Mouse (Mus musculus) liver, embryonic 16.5 days (tissue): ENCODE results near the gene Cyp27b1. TPM values are rescaled to one million over a fixed set of nuclear protein-coding genes. Genes with fewer than 3 reads are reported as not detected.

Experiments used
- ATAC-seq: fragments of 200-750 bp; cut with Nextera tagmentation; 2 replicates; pipeline ENCODE4 v1.8.0; 2017; ENCODE audit warnings: low read depth, mild to moderate bottlenecking, moderate number of reproducible peaks, moderate library complexity
- H3K27ac ChIP-seq: fragments of 300-500 bp; sonication (generic); 2 replicates; pipeline ENCODE4 v1.5.1; 2014; ENCODE audit warnings: mild to moderate bottlenecking, low read length
- H3K27me3 ChIP-seq: fragments of 300-500 bp; sonication (generic); 2 replicates; pipeline ENCODE4 v1.6.1; 2014; ENCODE audit warnings: low read depth, low read length, mixed read lengths; ENCODE audit not compliant: control insufficient read depth, insufficient read depth
- H3K36me3 ChIP-seq: fragments of 300-500 bp; sonication (generic); 2 replicates; pipeline ENCODE4 v1.6.1; 2014; ENCODE audit warnings: mild to moderate bottlenecking; ENCODE audit not compliant: control insufficient read depth, insufficient read depth
- H3K4me1 ChIP-seq: fragments of 300-500 bp; sonication (generic); 2 replicates; pipeline ENCODE4 v1.6.1; 2014; ENCODE audit warnings: low read depth, low read length, mixed read lengths; ENCODE audit not compliant: control insufficient read depth
- H3K4me2 ChIP-seq: fragments of 300-500 bp; sonication (generic); 2 replicates; pipeline ENCODE4 v1.6.1; 2014; ENCODE audit warnings: low read depth, low read length, mixed read lengths
- H3K4me3 ChIP-seq: fragments of 300-500 bp; sonication (generic); 2 replicates; pipeline ENCODE4 v1.5.1; 2014; ENCODE audit warnings: low read depth, mild to moderate bottlenecking, low read length
- H3K9ac ChIP-seq: fragments of 300-500 bp; sonication (generic); 2 replicates; pipeline ENCODE4 v1.6.1; 2014; ENCODE audit warnings: low read depth, low read length
- H3K9me3 ChIP-seq: fragments of 300-500 bp; sonication (generic); replicated peaks from 2 replicates; pipeline ENCODE4 v1.6.1; 2016; ENCODE audit warnings: low read length; ENCODE audit not compliant: control insufficient read depth
- WGBS: fragments of 180-500 bp; shearing (Covaris S2); extraction: QIAGEN DNeasy Blood & Tissue Kit; methylation state at CpG from one replicate; pipeline ENCODE4 v1.1.7; 2014; ENCODE audit not compliant: insufficient replicate concordance; 5-methylcytosine and 5-hydroxymethylcytosine counted together
- microRNA counts: library from miRNA; unstranded; fragments of <30 nt; microRNA quantifications from one replicate; lab custom pipeline; 2016
- microRNA-seq: library from miRNA; unstranded; fragments of <30 nt; microRNA quantifications from one replicate; pipeline ENCODE4, GENCODE M21; 2016
- polyA plus RNA-seq: library from polyadenylated mRNA; unstranded; fragments of >200 nt; fragmentation: Nextera tagmentation; extraction: Ambion mirVana; gene quantifications from 2 replicates; pipeline ENCODE4 v1.2.1, GENCODE M21; 2015

Gene Cyp27b1
- polyA plus RNA-seq, 1 experiment from 2014 or later, result 0.04 TPM

DNA sequence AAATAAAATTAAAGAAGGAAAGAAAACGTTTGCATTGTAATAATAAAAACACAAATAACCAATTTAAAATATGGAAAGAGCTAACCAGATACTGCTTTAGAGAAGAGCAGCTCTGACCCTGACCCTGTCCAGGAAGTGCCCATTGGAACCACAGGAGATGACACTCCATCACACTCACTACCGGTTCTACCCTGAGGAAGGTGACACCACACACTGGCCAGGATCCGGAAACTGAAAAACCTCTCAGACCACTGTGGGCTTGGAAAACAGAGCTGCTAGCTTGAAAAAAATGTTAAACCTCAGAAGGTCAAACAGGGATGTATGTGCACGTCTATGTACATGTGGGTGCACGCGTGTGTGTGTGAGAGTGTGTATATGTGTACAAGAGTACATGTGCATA, 53.1 kb downstream of the Cyp27b1 start:
- no peak overlapping the region for H3K27ac ChIP-seq
- WGBS, result 54% methylated on average over 6 of the region's 6 CpGs

More for the DNA sequence above, 53.1 kb downstream of the Cyp27b1 start:
- Histone ChIP-seq H3K4me1 (peaks cover 20% of the 10 kb centered on the region), H3K36me3 (peaks cover 13% of the 10 kb centered on the region; the same call in 1 of the 2 replicates), H3K9ac (no peak overlapping the region), H3K4me2 (no peak overlapping the region), H3K27me3 (no peaks in the 10 kb centered on the region), H3K4me3 (no peak overlapping the region), H3K9me3 (no peaks in the 10 kb centered on the region)
- no peak for ATAC-seq

MicroRNAs within 50 kb of the gene (microRNA counts, 519-probe panel; counts per million panel counts)
- microRNA mmu-miR-546 (lab: Ali Mortazavi, UCI), result 60.7 counts per million

Small RNA genes within 50 kb of the gene (microRNA-seq; reads per million reads assigned to microRNA genes)
- not detected for gene Mir546

Other genes with a start within 250 kb of the Cyp27b1 start
- gene Atp23, start 146.9 kb upstream of the Cyp27b1 start, polyA plus RNA-seq, result 5.5 and 6.0 TPM in 2 replicates
- gene Ctdsp2, start 69.5 kb upstream of the Cyp27b1 start, polyA plus RNA-seq, result 11.1 and 12.2 TPM in 2 replicates
- gene Avil, start 47.5 kb upstream of the Cyp27b1 start, polyA plus RNA-seq, result 0.09 TPM in 1 of 2 replicates, not detected in the other
- gene Tsfm, start 17.4 kb upstream of the Cyp27b1 start, polyA plus RNA-seq, result 37.1 and 40.1 TPM in 2 replicates
- gene Mettl1, start 6.8 kb upstream of the Cyp27b1 start, polyA plus RNA-seq, result 13.4 and 13.5 TPM in 2 replicates
- 0.09 and 0.21 TPM in 2 replicates for gene Eef1akmt3, start 6.7 kb upstream of the Cyp27b1 start, polyA plus RNA-seq
- gene March9, start 11.9 kb downstream of the Cyp27b1 start, polyA plus RNA-seq, result not detected in 2 replicates
- gene Cdk4, start 15.3 kb downstream of the Cyp27b1 start, polyA plus RNA-seq, result 293 and 317 TPM in 2 replicates
- 87.4 and 96.7 TPM in 2 replicates for gene Tspan31, start 22.0 kb downstream of the Cyp27b1 start, polyA plus RNA-seq
- 0.71 and 1.2 TPM in 2 replicates for gene Agap2, start 27.0 kb downstream of the Cyp27b1 start, polyA plus RNA-seq
- 58.9 and 65.6 TPM in 2 replicates for gene Os9, start 72.9 kb downstream of the Cyp27b1 start, polyA plus RNA-seq
- 18.7 and 24.3 TPM in 2 replicates for gene B4galnt1, start 117.0 kb downstream of the Cyp27b1 start, polyA plus RNA-seq
- gene Slc26a10, start 132.4 kb downstream of the Cyp27b1 start, polyA plus RNA-seq, result 2.2 and 2.7 TPM in 2 replicates
- gene Arhgef25, start 141.8 kb downstream of the Cyp27b1 start, polyA plus RNA-seq, result 4.8 and 5.7 TPM in 2 replicates
- gene Dtx3, start 147.5 kb downstream of the Cyp27b1 start, polyA plus RNA-seq, result 13.4 and 14.8 TPM in 2 replicates
- gene Pip4k2c, start 163.3 kb downstream of the Cyp27b1 start, polyA plus RNA-seq, result 39.1 and 40.1 TPM in 2 replicates
- 0.09 and 0.11 TPM in 2 replicates for gene Kif5a, start 215.1 kb downstream of the Cyp27b1 start, polyA plus RNA-seq
- 65.9 TPM in 2 replicates for gene Dctn2, start 218.1 kb downstream of the Cyp27b1 start, polyA plus RNA-seq
- 5.7 and 6.5 TPM in 2 replicates for gene Mbd6, start 240.8 kb downstream of the Cyp27b1 start, polyA plus RNA-seq